In the genomic region with DNA sequence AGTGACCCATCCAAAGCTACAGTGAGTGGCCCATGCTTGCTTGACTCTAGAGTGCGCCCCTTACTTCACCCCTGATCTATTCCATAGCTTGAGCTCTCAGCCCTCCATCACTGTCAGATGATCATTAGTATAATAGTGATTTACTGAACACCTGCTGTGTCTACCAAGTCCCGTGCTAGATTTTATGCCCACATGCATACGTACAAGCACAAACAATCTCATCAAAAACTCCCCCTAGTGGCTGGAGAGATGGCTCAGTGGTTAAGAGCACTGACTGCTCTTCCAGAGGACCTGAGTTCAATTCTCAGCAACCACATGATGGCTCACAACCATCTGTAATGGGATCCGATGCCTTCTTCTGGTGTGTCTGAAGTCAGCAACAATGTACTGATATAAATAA, we compare ENCODE assay signal across 9 mouse cellular contexts. TPM values are rescaled to one million over a fixed set of nuclear protein-coding genes. Genes with fewer than 3 reads are reported as not detected.
DNase-seq lines count a peak whose midpoint lies in the region; ATAC-seq and TF ChIP-seq lines count a peak whose summit lies in the region.
"Not testable (repeated sequence)": the region's sequence is repeated elsewhere in the genome, so short reads cannot be mapped to it uniquely, and the experiment has no call there.
"Had no signal": no experiment of that assay in that cellular context is flagged by ENCODE, and none has a peak within 500 bp of the region (broad histone marks: within the 10 kb centered on the region; RNA-seq: fewer than 3 reads in every experiment).

No protein-coding gene starts in this region.

- H3K27ac ChIP-seq in forebrain, embryonic 13.5 days; hindbrain, embryonic 12.5 days; lung, embryonic 16.5 days (ENCODE audit: low read length); neural tube, embryonic 11.5 days (ENCODE audit: low read depth, low read length): not testable (repeated sequence)
- peak overlapping the region; percentile 96 for H3K27ac ChIP-seq in layer of hippocampus, adult 2 months

- not testable (repeated sequence) for H3K9me3 ChIP-seq in forebrain, embryonic 13.5 days (replicated peaks); hindbrain, embryonic 12.5 days (replicated peaks); lung, embryonic 16.5 days (ENCODE audit: control insufficient read depth, low read length); neural tube, embryonic 11.5 days (ENCODE audit: control insufficient read depth, low read length)

- H3K27me3 ChIP-seq in forebrain, embryonic 13.5 days; hindbrain, embryonic 12.5 days; lung, embryonic 16.5 days (ENCODE audit: control insufficient read depth, insufficient read depth, low read depth, low read length); neural tube, embryonic 11.5 days (ENCODE audit: control insufficient read depth, insufficient read depth, low read length): not testable (repeated sequence)

- not testable (repeated sequence) for H3K4me3 ChIP-seq in forebrain, embryonic 13.5 days; hindbrain, embryonic 12.5 days; lung, embryonic 16.5 days (ENCODE audit: low read length); neural tube, embryonic 11.5 days (ENCODE audit: low read depth, low read length)
- H3K4me3 ChIP-seq in layer of hippocampus, adult 2 months: peak overlapping the region; percentile 86

- peak; percentile 35 to 60 for DNase-seq in CD8-positive naive resting alpha-beta T cell, adult 2 months (ENCODE audit: low read depth in 2 of 2, low spot score in 2 of 2)
- DNase-seq in brain, embryonic 14.5 days (ENCODE audit: low read depth): peak; percentile 52
- DNase-seq in layer of hippocampus, adult 2 months (ENCODE audit: low spot score in 2 of 2); neural tube, embryonic 11.5 days (ENCODE audit: low spot score): not testable (repeated sequence)
- peak; percentile 31 to 38 for DNase-seq in thymus, postnatal 36 days

- not testable (repeated sequence) for TF ChIP-seq CTCF in brain, embryonic 14.5 days (IDR thresholded peaks at IDR 0.05; ENCODE audit: borderline replicate concordance, extremely low read depth, insufficient read depth, insufficient read length)
- peak; percentile 70 for TF ChIP-seq CTCF in layer of hippocampus, adult 2 months (conservative IDR thresholded peaks at IDR 0.05)

- H3K4me2 ChIP-seq in forebrain, embryonic 13.5 days: peak overlapping the region; percentile 89
- peak overlapping the region; percentile 67; the same call in 1 of the 2 replicates for H3K4me2 ChIP-seq in hindbrain, embryonic 12.5 days (replicated peaks)
- H3K4me2 ChIP-seq in lung, embryonic 16.5 days (ENCODE audit: low read depth, low read length): peak overlapping the region; percentile 95
- H3K4me2 ChIP-seq in neural tube, embryonic 11.5 days (ENCODE audit: low read depth): peak overlapping the region; percentile 89; the same call in 1 of the 2 replicates

- not testable (repeated sequence) for H3K9ac ChIP-seq in forebrain, embryonic 13.5 days; hindbrain, embryonic 12.5 days; lung, embryonic 16.5 days (ENCODE audit: low read length); neural tube, embryonic 11.5 days (ENCODE audit: low read length)

- not testable (repeated sequence) for ATAC-seq in forebrain, embryonic 13.5 days; hindbrain, embryonic 12.5 days (ENCODE audit: low FRiP score); lung, embryonic 16.5 days (ENCODE audit: low read depth)
- 0 out of 2 replicates have a peak, but pooled peaks have one; percentile 22 for ATAC-seq in neural tube, embryonic 11.5 days (ENCODE audit: insufficient read depth, low FRiP score, low TSS enrichment)

- peaks cover 12% of the 10 kb centered on the region for H3K4me1 ChIP-seq in forebrain, embryonic 13.5 days
- not testable (repeated sequence) for H3K4me1 ChIP-seq in hindbrain, embryonic 12.5 days; lung, embryonic 16.5 days (replicated peaks; ENCODE audit: control insufficient read depth, insufficient read depth, low read length); neural tube, embryonic 11.5 days (ENCODE audit: control insufficient read depth, insufficient read depth, low read length)

- not testable (repeated sequence) for H3K36me3 ChIP-seq in forebrain, embryonic 13.5 days (ENCODE audit: poor library complexity, severe bottlenecking); hindbrain, embryonic 12.5 days; lung, embryonic 16.5 days (ENCODE audit: control insufficient read depth, insufficient read depth, low read length); neural tube, embryonic 11.5 days (ENCODE audit: control insufficient read depth, insufficient read depth, low read length)

- not testable (repeated sequence) for TF ChIP-seq POLR2A in brain, embryonic 14.5 days (IDR thresholded peaks at IDR 0.05; ENCODE audit: borderline replicate concordance, extremely low read depth, insufficient read depth, insufficient read length, poor library complexity, severe bottlenecking)

- 53% methylated on average over 4 of the region's 4 CpGs for WGBS in forebrain, embryonic 13.5 days
- WGBS in hindbrain, embryonic 12.5 days: 60% methylated on average over 4 of the region's 4 CpGs
- 59% methylated on average over 4 of the region's 4 CpGs for WGBS in lung, embryonic 16.5 days
- WGBS in neural tube, embryonic 11.5 days: 54% methylated on average over 4 of the region's 4 CpGs

RNA-seq across cellular contexts. Expression of gene Tmem143, which starts 1.4 kb away (rescaled TPM):
- polyA plus RNA-seq in brain, embryonic 14.5 days (2012; rRNA removed): 19.1 and 23.3 TPM in 2 replicates
- polyA plus RNA-seq in forebrain, embryonic 13.5 days (2015; fragmentation: Nextera tagmentation; extraction: Ambion mirVana): 3.7 and 4.3 TPM in 2 replicates
- polyA plus RNA-seq in hindbrain, embryonic 12.5 days (2016; fragmentation: Nextera tagmentation; extraction: Ambion mirVana): 3.4 and 5.2 TPM in 2 replicates
- 10 to 100 TPM; 22.1 to 22.8 TPM for total RNA-seq in layer of hippocampus, adult 2 months (2021)
- polyA plus RNA-seq in lung, embryonic 16.5 days (2015; fragmentation: Nextera tagmentation; extraction: Ambion mirVana): 4.6 and 5.6 TPM in 2 replicates
- 2.8 and 3.9 TPM in 2 replicates for polyA plus RNA-seq in neural tube, embryonic 11.5 days (2014; fragmentation: Nextera tagmentation; extraction: Ambion mirVana)

RNA-seq across cellular contexts. Expression of gene Syngr4, which starts 1.6 kb away (rescaled TPM):
- polyA plus RNA-seq in brain, embryonic 14.5 days (2012; rRNA removed): 0.30 and 0.41 TPM in 2 replicates
- 0.62 and 0.92 TPM in 2 replicates for polyA plus RNA-seq in forebrain, embryonic 13.5 days (2015; fragmentation: Nextera tagmentation; extraction: Ambion mirVana)
- polyA plus RNA-seq in hindbrain, embryonic 12.5 days (2016; fragmentation: Nextera tagmentation; extraction: Ambion mirVana): 0.52 TPM in 1 of 2 replicates, not detected in the other
- total RNA-seq in layer of hippocampus, adult 2 months (2021): not detected
- polyA plus RNA-seq in lung, embryonic 16.5 days (2015; fragmentation: Nextera tagmentation; extraction: Ambion mirVana): 0.26 and 1.9 TPM in 2 replicates
- 0.59 and 0.82 TPM in 2 replicates for polyA plus RNA-seq in neural tube, embryonic 11.5 days (2014; fragmentation: Nextera tagmentation; extraction: Ambion mirVana)
- total RNA-seq: adrenal gland, adult 18-20 months had no signal

RNA-seq across cellular contexts. Expression of gene Grin2d, which starts 19.9 kb away (rescaled TPM):
- 13.2 and 31.1 TPM in 2 replicates for polyA plus RNA-seq in brain, embryonic 14.5 days (2012; rRNA removed)
- 0.48 TPM in 2 replicates for polyA plus RNA-seq in forebrain, embryonic 13.5 days (2015; fragmentation: Nextera tagmentation; extraction: Ambion mirVana)
- 1.6 TPM in 2 replicates for polyA plus RNA-seq in hindbrain, embryonic 12.5 days (2016; fragmentation: Nextera tagmentation; extraction: Ambion mirVana)
- total RNA-seq in layer of hippocampus, adult 2 months (2021): 10 to 100 TPM in 1 of 2 experiments, 1 to 10 TPM in 1; 10.0 to 11.6 TPM
- polyA plus RNA-seq in lung, embryonic 16.5 days (2015; fragmentation: Nextera tagmentation; extraction: Ambion mirVana): 0.34 and 0.40 TPM in 2 replicates
- polyA plus RNA-seq in neural tube, embryonic 11.5 days (2014; fragmentation: Nextera tagmentation; extraction: Ambion mirVana): 0.37 and 0.73 TPM in 2 replicates

RNA-seq across cellular contexts. Expression of gene Emp3, which starts 23.1 kb away (rescaled TPM):
- 27.7 and 27.8 TPM in 2 replicates for polyA plus RNA-seq in brain, embryonic 14.5 days (2012; rRNA removed)
- 13.2 and 16.6 TPM in 2 replicates for polyA plus RNA-seq in forebrain, embryonic 13.5 days (2015; fragmentation: Nextera tagmentation; extraction: Ambion mirVana)
- 42.6 and 55.0 TPM in 2 replicates for polyA plus RNA-seq in hindbrain, embryonic 12.5 days (2016; fragmentation: Nextera tagmentation; extraction: Ambion mirVana)
- 1 to 10 TPM; 1.5 to 2.3 TPM for total RNA-seq in layer of hippocampus, adult 2 months (2021)
- 177 and 189 TPM in 2 replicates for polyA plus RNA-seq in lung, embryonic 16.5 days (2015; fragmentation: Nextera tagmentation; extraction: Ambion mirVana)
- polyA plus RNA-seq in neural tube, embryonic 11.5 days (2014; fragmentation: Nextera tagmentation; extraction: Ambion mirVana): 20.3 and 24.6 TPM in 2 replicates

RNA-seq across cellular contexts. Expression of gene Kdelr1, which starts 25.6 kb away (rescaled TPM):
- polyA plus RNA-seq in brain, embryonic 14.5 days (2012; rRNA removed): 197 and 238 TPM in 2 replicates
- polyA plus RNA-seq in forebrain, embryonic 13.5 days (2015; fragmentation: Nextera tagmentation; extraction: Ambion mirVana): 31.6 and 33.9 TPM in 2 replicates
- polyA plus RNA-seq in hindbrain, embryonic 12.5 days (2016; fragmentation: Nextera tagmentation; extraction: Ambion mirVana): 43.5 and 45.6 TPM in 2 replicates
- 10 to 100 TPM; 78.4 to 81.4 TPM for total RNA-seq in layer of hippocampus, adult 2 months (2021)
- polyA plus RNA-seq in lung, embryonic 16.5 days (2015; fragmentation: Nextera tagmentation; extraction: Ambion mirVana): 76.6 and 76.7 TPM in 2 replicates
- polyA plus RNA-seq in neural tube, embryonic 11.5 days (2014; fragmentation: Nextera tagmentation; extraction: Ambion mirVana): 75.4 and 86.4 TPM in 2 replicates
